Mouse (Mus musculus): ENCODE data around the gene Bag6. TPM values are rescaled to one million over a fixed set of nuclear protein-coding genes. Genes with fewer than 3 reads are reported as not detected.

Bag6 gene
- polyA plus RNA-seq, 1 experiment: 411 TPM

DNA sequence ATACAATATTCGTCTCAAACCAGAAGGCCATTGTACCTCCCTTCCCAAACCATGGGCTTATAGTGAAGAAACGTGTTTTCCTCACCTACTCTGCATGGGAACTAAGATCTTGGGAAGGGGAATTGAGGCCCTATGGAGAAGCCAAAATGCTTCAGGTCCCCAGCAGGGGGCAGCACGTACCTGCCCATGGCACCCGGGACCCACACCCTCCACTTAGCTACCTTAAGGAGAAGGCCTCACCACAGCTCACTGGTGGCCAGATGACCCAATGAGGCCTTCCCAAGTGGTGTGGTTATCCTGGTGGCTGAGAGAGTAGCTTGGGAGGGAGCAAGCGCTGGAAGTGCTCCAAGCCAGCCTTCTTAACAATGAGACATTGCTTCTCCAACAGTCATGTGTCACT is 43.5 kb downstream of the Bag6 start:
- DNase-seq: peak; percentile 83
- WGBS: 15% methylated on average over 5 of the region's 5 CpGs

DNA sequence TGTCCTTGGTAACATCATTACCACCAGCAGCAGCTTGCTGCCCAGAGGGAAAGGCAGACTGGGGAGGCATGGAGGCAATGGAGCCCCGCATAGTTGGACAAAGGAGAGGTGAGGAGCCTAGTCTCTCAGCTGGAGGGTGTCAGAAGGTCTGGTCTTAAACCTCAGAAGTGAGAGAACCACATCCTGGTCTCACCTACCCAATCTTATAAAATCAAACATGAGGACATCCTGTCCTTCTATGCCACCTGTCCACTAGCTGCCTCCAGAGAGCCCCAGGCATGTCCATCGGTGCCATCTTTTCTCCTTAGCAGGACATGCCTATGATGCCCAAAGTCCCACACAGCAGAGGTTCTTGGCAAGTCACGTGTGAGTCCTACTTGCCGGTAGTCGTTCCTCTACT is 45.1 kb downstream of the Bag6 start:
- peaks cover 18% of the 10 kb centered on the region for H3K4me1 ChIP-seq (replicated peaks; ENCODE audit: control insufficient read depth, insufficient read depth, low read length)
- H3K36me3 ChIP-seq (ENCODE audit: control insufficient read depth, insufficient read depth, low read length): no peaks in the 10 kb centered on the region
- 89% methylated on average over 5 of the region's 5 CpGs for WGBS
- no peaks in the 10 kb centered on the region for H3K27me3 ChIP-seq (ENCODE audit: control insufficient read depth, insufficient read depth, low read length)
- no peak for TF ChIP-seq CTCF (IDR thresholded peaks at IDR 0.05; ENCODE audit: borderline replicate concordance, control insufficient read depth, extremely low read depth, insufficient read depth, low read length, poor library complexity)
- TF ChIP-seq POLR2A (IDR thresholded peaks at IDR 0.05; ENCODE audit: control insufficient read depth, extremely low read depth, insufficient read depth, low read length, poor library complexity): no peak
- no peak overlapping the region for H3K4me3 ChIP-seq (ENCODE audit: control insufficient read depth, insufficient read depth, low read length)
- no peak for DNase-seq
- H3K27ac ChIP-seq (ENCODE audit: control insufficient read depth, insufficient read depth, low read length): no peak overlapping the region

More for the DNA sequence above, 43.5 kb downstream of the Bag6 start:
- no peak overlapping the region for H3K27ac ChIP-seq (ENCODE audit: control insufficient read depth, insufficient read depth, low read length)
- H3K36me3 ChIP-seq (ENCODE audit: control insufficient read depth, insufficient read depth, low read length): no peaks in the 10 kb centered on the region
- H3K4me3 ChIP-seq (ENCODE audit: control insufficient read depth, insufficient read depth, low read length): no peak overlapping the region
- TF ChIP-seq CTCF (IDR thresholded peaks at IDR 0.05; ENCODE audit: borderline replicate concordance, control insufficient read depth, extremely low read depth, insufficient read depth, low read length, poor library complexity) (peak; percentile 95), POLR2A (IDR thresholded peaks at IDR 0.05; ENCODE audit: control insufficient read depth, extremely low read depth, insufficient read depth, low read length, poor library complexity) (no peak)
- no peaks in the 10 kb centered on the region for H3K27me3 ChIP-seq (ENCODE audit: control insufficient read depth, insufficient read depth, low read length)
- peaks cover 18% of the 10 kb centered on the region for H3K4me1 ChIP-seq (replicated peaks; ENCODE audit: control insufficient read depth, insufficient read depth, low read length)

DNA sequence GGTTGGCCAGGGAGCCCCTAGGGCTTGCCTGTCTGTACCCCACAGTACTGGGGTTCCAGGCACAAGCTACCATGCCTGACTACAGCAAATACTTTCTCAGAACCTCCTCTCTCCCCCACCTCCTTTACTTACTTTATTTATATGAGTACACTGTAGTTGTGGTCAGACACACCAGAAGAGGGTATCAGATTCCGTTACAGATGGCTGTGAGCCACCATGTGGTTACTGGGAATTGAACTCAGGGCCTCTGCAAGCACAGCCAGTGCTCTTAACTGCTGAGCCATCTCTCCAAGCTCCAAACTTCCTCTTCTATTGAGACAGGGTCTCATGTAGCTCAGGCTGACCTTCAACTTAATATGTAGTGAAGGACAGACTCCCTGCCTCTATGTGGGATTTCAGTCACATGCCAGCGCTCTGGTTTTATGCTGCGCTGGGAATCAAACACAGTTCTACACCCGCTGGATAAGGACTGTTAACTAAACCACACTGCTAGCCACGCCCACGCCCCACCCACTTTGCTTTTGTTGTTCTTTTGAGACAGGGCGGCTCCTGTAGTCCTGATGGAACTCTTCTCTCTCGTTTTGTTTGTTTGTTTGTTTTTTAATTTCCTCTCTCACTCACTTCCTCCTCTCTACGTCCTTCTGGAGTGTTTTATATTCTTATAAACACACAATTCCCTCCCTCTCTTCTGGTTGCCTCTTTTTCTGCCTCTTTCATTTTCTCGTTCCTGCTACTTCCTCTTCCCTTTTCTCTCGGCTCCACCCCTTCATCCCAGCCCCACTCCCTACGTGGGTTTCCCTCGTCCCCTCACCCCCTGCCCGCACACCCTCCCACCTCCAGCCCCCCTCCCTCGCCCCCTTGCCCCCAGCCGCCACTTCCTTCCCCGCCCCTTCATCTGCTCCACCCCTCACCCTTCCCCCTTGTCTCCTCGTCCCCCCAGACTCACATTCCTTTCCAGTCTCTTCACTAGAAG is 50.9 kb downstream of the Bag6 start:
- TF ChIP-seq POLR2A (IDR thresholded peaks at IDR 0.05; ENCODE audit: control insufficient read depth, extremely low read depth, insufficient read depth, low read length, poor library complexity) (no peak), CTCF (IDR thresholded peaks at IDR 0.05; ENCODE audit: borderline replicate concordance, control insufficient read depth, extremely low read depth, insufficient read depth, low read length, poor library complexity) (no peak)
- H3K36me3 ChIP-seq (ENCODE audit: control insufficient read depth, insufficient read depth, low read length): no peaks in the 10 kb centered on the region
- peaks cover 53% of the 10 kb centered on the region for H3K4me1 ChIP-seq (replicated peaks; ENCODE audit: control insufficient read depth, insufficient read depth, low read length)
- peak overlapping the region; percentile 37 for H3K4me3 ChIP-seq (ENCODE audit: control insufficient read depth, insufficient read depth, low read length)
- H3K27ac ChIP-seq (ENCODE audit: control insufficient read depth, insufficient read depth, low read length): peak overlapping the region; percentile 95
- peak; percentile 89 for DNase-seq
- no peaks in the 10 kb centered on the region for H3K27me3 ChIP-seq (ENCODE audit: control insufficient read depth, insufficient read depth, low read length)
- 2% methylated on average over 17 of the region's 18 CpGs for WGBS

DNA sequence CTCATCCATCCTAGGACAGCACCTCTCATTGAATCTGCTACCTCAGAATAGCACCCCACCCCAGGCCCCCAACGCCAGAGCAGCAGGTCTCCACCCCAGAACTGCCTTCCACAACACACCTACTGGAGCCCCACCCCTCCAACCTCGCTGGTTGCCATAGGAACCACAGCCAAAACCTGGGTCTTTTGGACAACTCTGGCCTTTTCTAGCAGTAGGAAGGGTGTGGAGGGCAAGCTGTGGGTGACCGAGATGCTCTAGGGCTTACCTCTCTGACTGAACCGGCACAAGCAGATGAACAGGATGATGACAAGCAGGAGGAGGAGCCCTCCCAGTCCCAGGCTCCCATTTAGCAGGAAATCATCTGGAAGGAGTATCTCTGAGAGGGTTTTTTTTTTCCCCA is 51.7 kb downstream of the Bag6 start:
- H3K27ac ChIP-seq (ENCODE audit: control insufficient read depth, insufficient read depth, low read length): peak overlapping the region; percentile 95
- WGBS: 1% methylated on average over 4 of the region's 4 CpGs
- H3K36me3 ChIP-seq (ENCODE audit: control insufficient read depth, insufficient read depth, low read length): no peaks in the 10 kb centered on the region
- TF ChIP-seq POLR2A (IDR thresholded peaks at IDR 0.05; ENCODE audit: control insufficient read depth, extremely low read depth, insufficient read depth, low read length, poor library complexity): no peak
- H3K4me3 ChIP-seq (ENCODE audit: control insufficient read depth, insufficient read depth, low read length): peak overlapping the region; percentile 37
- DNase-seq: peak; percentile 72
- peaks cover 53% of the 10 kb centered on the region for H3K4me1 ChIP-seq (replicated peaks; ENCODE audit: control insufficient read depth, insufficient read depth, low read length)
- H3K27me3 ChIP-seq (ENCODE audit: control insufficient read depth, insufficient read depth, low read length): no peaks in the 10 kb centered on the region

DNA sequence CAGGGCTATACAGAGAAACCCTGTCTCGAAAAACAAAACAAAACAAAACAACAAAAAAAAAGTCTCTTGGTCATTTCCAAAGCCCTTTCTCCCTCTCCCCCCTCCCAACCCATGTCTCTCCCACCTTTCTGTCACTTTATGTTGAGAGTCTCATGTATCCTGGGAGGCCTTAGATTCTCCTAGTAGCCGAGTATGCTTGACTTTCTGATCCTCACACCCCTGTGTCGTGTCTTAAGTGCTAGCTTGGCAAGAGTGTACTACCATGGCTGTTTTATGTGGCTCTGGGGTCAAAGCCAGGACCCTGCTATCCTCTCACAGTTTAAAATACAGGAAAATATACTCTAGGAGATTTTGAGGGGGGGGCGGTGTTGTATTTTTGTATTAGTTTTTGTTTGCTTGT is 52.4 kb downstream of the Bag6 start:
- Histone ChIP-seq H3K4me1 (replicated peaks; ENCODE audit: control insufficient read depth, insufficient read depth, low read length) (peaks cover 53% of the 10 kb centered on the region), H3K27ac (ENCODE audit: control insufficient read depth, insufficient read depth, low read length) (peak overlapping the region; percentile 95), H3K36me3 (ENCODE audit: control insufficient read depth, insufficient read depth, low read length) (no peaks in the 10 kb centered on the region), H3K27me3 (ENCODE audit: control insufficient read depth, insufficient read depth, low read length) (no peaks in the 10 kb centered on the region), H3K4me3 (ENCODE audit: control insufficient read depth, insufficient read depth, low read length) (no peak overlapping the region)
- no peak for TF ChIP-seq POLR2A (IDR thresholded peaks at IDR 0.05; ENCODE audit: control insufficient read depth, extremely low read depth, insufficient read depth, low read length, poor library complexity)
- no peak for TF ChIP-seq CTCF (IDR thresholded peaks at IDR 0.05; ENCODE audit: borderline replicate concordance, control insufficient read depth, extremely low read depth, insufficient read depth, low read length, poor library complexity)
- 66% methylated on average over 4 of the region's 4 CpGs for WGBS
- no peak for DNase-seq

DNA sequence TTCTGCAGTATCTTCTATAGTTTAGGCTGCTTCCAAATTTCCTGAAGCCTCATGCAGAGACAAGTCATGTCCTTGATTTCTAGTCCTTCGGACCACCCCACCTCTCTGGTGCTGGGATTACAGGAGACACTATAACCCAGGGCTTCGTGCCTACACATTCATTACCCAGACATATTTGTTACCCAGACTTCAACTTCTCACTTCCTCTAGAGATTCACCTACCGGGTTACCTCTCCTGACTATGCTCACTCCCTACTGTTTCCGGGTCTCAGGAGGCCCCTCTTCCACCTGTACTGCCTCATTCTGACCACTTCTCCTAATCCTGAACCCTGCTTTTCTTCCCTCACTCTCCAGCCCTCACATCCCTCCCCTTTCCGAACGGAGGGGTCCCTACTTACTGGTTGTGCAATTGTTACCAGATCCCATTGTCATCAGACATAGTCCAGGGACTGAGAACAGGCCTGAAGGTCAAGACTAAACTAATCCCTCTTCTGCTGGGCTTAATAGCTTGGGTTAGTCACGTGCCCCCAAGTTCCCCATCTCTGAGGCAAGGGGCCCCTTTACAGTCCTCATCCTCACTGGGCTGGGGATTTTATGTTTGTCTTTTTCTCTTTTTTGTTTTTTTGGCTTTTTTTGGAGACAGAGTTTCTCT is 53.1 kb downstream of the Bag6 start, which contains the start of gene Lst1:
Lst1 (minus strand) TSS at position 481 of the 652 bp plus-strand sequence.
- Histone ChIP-seq H3K4me1 (replicated peaks; ENCODE audit: control insufficient read depth, insufficient read depth, low read length) (peaks cover 58% of the 10 kb centered on the region), H3K27ac (ENCODE audit: control insufficient read depth, insufficient read depth, low read length) (peak within 1 kb of the TSS; percentile 97), H3K27me3 (ENCODE audit: control insufficient read depth, insufficient read depth, low read length) (no peaks in the 10 kb centered on the region), H3K36me3 (ENCODE audit: control insufficient read depth, insufficient read depth, low read length) (no peaks in the 10 kb centered on the region), H3K4me3 (ENCODE audit: control insufficient read depth, insufficient read depth, low read length) (no peak within 1 kb of the TSS)
- WGBS: 39% methylated on average over 7 of the region's 7 CpGs
- peak; percentile 13 for DNase-seq
- TF ChIP-seq CTCF (IDR thresholded peaks at IDR 0.05; ENCODE audit: borderline replicate concordance, control insufficient read depth, extremely low read depth, insufficient read depth, low read length, poor library complexity) (no peak), POLR2A (IDR thresholded peaks at IDR 0.05; ENCODE audit: control insufficient read depth, extremely low read depth, insufficient read depth, low read length, poor library complexity) (no peak)

All from thymus, adult 2 months (tissue).